Mouse (Mus musculus): Measurements from ENCODE around the gene Dpy19l3. TPM values are rescaled to one million over a fixed set of nuclear protein-coding genes. Genes with fewer than 3 reads are reported as not detected.

The Dpy19l3 gene
- polyA plus RNA-seq, 1 experiment from 2014 or later = 11.2 TPM

DNA sequence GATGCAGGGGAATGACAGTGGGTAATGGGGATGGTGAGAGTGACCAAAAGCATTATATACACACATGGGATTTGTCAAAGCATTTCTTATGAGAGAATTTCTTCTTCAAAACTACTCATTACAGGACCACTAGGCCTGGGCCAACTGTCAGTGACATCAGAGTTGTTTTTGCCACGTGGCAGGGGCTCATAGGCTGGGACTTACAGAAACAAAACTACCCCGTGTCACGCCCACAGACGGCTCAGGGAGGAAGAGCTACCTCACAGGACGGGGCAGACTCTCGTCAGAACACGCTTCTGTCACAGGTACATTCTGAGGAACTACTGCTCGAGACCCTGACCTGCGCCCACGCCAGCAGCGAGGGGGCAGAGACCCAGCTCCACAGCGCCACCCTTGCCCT is 25.9 kb downstream of the Dpy19l3 start:
- Histone ChIP-seq H3K9me3 (no peaks in the 10 kb centered on the region), H3K27ac (replicated peaks) (no peak overlapping the region), H3K27me3 (replicated peaks) (no peaks in the 10 kb centered on the region), H3K4me3 (no peak overlapping the region), H3K36me3 (peaks cover 38% of the 10 kb centered on the region), H3K4me2 (no peak overlapping the region), H3K9ac (no peak overlapping the region), H3K4me1 (peaks cover 4% of the 10 kb centered on the region; the same call in 1 of the 2 replicates)
- WGBS = 90% methylated on average over 12 of the region's 12 CpGs
- ATAC-seq (ENCODE audit: extremely low read depth, insufficient number of reproducible peaks, low FRiP score, low TSS enrichment) = no peak

DNA sequence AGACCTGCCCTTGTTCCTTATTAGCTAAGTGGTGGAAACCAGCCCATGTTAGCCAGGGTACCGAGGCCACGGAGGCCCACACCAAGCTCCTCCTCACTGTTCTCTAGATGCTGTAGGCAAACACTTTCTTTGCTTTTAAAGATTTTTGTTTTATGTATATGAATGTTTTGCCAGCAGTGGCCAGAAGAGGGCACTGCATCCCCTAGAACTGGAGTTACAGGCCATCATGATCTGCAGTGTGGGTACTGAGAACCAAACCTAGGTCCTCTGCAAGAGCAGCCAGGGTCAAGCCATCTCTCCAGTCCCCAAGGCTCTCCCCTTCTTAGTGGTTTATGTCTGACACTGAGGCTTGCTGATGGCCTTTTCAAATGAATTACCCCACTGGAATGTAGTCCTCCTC is 31.2 kb downstream of the Dpy19l3 start:
- H3K4me2 ChIP-seq = no peak overlapping the region
- no peaks in the 10 kb centered on the region for H3K4me1 ChIP-seq
- no peak overlapping the region for H3K4me3 ChIP-seq
- WGBS = 86% methylated on average over 2 of the region's 2 CpGs
- ATAC-seq (ENCODE audit: extremely low read depth, insufficient number of reproducible peaks, low FRiP score, low TSS enrichment) = no peak
- no peak overlapping the region for H3K27ac ChIP-seq (replicated peaks)
- no peaks in the 10 kb centered on the region for H3K27me3 ChIP-seq (replicated peaks)
- H3K9ac ChIP-seq = no peak overlapping the region
- H3K36me3 ChIP-seq = peaks cover 59% of the 10 kb centered on the region
- H3K9me3 ChIP-seq = no peaks in the 10 kb centered on the region

DNA sequence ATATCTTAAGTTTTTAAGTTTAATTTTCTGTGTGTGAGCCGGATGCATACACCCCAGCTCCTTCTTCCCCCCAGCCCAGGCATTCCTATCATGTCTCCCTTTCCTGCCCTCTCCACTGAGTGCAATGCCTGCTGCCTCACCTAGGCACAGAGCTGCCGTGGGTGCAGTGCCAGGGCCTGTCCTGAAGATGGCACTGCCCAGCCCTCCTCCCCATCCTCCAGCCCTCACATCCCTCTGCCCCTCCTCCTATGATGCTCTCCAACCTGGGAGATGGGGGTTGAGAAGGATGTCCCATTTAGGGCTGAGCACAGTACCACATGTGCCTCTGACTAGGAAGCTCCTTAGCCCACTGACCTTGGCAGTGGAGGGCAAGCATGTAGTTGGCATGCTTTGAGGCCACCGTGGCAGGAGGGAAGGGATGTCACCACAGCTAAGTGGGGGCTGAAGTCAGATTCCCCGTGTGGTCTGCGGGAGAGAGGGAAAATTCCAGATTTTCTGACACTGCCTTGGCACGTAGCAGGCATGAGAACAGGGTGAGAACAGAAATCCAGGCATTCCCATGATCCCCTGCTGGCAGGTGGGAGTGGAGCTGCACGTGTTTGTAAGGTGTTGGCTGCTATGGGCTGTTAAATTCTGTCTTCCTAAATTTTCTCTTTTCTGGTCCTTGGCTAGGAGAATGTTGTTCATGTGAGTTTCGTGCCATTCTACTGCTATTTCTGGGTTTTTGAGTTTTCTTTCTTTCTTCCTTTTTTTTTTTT is 35.7 kb downstream of the Dpy19l3 start:
- Histone ChIP-seq H3K27ac (replicated peaks) (no peak overlapping the region), H3K4me3 (no peak overlapping the region), H3K4me2 (no peak overlapping the region), H3K9ac (no peak overlapping the region), H3K9me3 (no peaks in the 10 kb centered on the region), H3K4me1 (no peaks in the 10 kb centered on the region), H3K27me3 (replicated peaks) (no peaks in the 10 kb centered on the region), H3K36me3 (peaks cover 63% of the 10 kb centered on the region)
- WGBS = 80% methylated on average over 8 of the region's 8 CpGs
- no peak for ATAC-seq (ENCODE audit: extremely low read depth, insufficient number of reproducible peaks, low FRiP score, low TSS enrichment)

DNA sequence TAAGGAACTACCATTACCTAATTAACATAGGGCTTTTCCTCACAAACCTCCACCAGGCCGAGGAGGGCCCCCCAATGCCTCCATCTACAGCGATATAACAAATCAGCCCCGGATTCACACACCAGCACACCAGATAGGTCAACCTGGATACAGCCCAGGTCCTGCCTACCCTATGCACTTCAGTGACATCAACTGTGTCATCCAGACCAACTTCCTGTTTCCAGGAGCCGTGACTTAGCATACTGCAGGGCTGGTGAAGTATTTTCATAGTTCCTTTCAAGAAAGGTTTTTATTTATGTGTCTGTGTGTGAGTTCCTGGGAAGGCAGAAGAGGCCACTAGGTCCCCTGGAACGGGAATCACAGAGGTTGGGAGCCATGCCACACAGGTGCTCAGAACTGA is 43.9 kb downstream of the Dpy19l3 start:
- 81% methylated on average over 5 of the region's 5 CpGs for WGBS
- Histone ChIP-seq H3K27ac (replicated peaks) (no peak overlapping the region), H3K4me1 (no peaks in the 10 kb centered on the region), H3K9ac (no peak overlapping the region), H3K27me3 (replicated peaks) (no peaks in the 10 kb centered on the region), H3K4me3 (no peak overlapping the region), H3K36me3 (peaks cover 50% of the 10 kb centered on the region), H3K9me3 (no peaks in the 10 kb centered on the region), H3K4me2 (no peak overlapping the region)
- no peak for ATAC-seq (ENCODE audit: extremely low read depth, insufficient number of reproducible peaks, low FRiP score, low TSS enrichment)

DNA sequence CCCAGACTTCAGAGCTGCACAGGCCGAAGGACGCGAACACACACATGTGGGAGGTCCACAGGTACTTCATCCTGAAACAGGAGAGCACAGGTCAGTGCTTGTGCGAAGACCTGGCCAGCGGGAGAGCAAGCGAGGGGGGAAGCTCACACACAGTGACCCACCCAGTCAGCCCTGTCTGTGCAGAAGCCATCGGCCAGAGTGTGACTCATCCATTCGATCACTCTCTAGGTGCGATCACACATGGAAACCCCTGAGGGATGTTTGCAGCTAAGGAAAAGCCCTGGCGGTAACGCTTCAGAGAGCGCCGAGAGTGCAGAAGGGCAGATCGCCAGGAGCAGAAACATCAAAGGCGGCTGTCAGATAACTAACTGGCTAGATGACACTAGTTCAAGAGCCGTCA is 46.2 kb downstream of the Dpy19l3 start:
- no peak overlapping the region for H3K4me3 ChIP-seq
- no peak overlapping the region for H3K27ac ChIP-seq (replicated peaks)
- no peak overlapping the region for H3K9ac ChIP-seq
- no peak for ATAC-seq (ENCODE audit: extremely low read depth, insufficient number of reproducible peaks, low FRiP score, low TSS enrichment)
- H3K36me3 ChIP-seq = peaks cover 39% of the 10 kb centered on the region
- H3K4me1 ChIP-seq = no peaks in the 10 kb centered on the region
- no peak overlapping the region for H3K4me2 ChIP-seq
- no peaks in the 10 kb centered on the region for H3K27me3 ChIP-seq (replicated peaks)
- 70% methylated on average over 16 of the region's 16 CpGs for WGBS
- H3K9me3 ChIP-seq = no peaks in the 10 kb centered on the region

DNA sequence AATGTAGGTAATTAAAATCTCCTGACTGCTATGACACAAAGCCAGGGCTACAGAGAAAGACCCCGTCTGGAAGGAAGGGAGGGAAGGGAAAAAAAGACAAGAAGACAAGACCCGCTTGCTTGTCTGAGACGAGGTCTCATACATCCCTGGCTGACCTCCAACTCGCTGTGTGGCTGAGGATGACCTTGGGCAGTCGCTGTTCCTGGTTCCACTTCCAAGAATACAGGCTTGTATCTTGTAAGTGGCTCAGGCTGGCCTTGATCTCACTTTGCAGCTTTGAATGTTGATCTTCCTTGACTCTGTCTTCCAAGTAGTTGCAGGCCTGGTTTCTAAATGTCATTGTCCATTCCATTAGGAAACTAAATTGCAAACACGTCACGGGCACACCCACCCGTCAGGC is 55.2 kb downstream of the Dpy19l3 start:
- Histone ChIP-seq H3K4me2 (no peak overlapping the region), H3K9me3 (no peaks in the 10 kb centered on the region), H3K9ac (no peak overlapping the region), H3K4me1 (peaks cover 12% of the 10 kb centered on the region), H3K27ac (replicated peaks) (no peak overlapping the region), H3K4me3 (no peak overlapping the region), H3K27me3 (replicated peaks) (no peaks in the 10 kb centered on the region), H3K36me3 (peaks cover 35% of the 10 kb centered on the region)
- WGBS = 76% methylated on average over 8 of the region's 8 CpGs
- ATAC-seq (ENCODE audit: extremely low read depth, insufficient number of reproducible peaks, low FRiP score, low TSS enrichment) = no peak

DNA sequence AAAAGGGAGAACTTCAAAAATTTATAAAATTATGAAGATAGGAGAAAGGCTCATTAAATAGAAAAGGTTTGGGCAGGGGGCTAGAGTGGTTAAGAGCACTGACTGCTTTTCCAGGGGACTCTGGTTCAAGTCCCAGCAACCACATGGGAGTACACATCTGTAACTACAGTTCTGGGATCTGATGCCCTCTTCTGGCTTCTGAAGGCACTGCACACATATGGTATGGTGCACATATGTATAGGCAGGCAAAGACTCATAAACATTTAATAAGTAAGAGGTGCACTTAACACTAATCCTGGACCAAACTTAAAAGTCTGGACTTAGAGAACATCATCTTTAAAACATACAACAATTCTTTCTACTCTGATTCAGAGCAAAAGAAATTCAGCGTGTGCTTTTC is 56.2 kb downstream of the Dpy19l3 start:
- Histone ChIP-seq H3K27ac (replicated peaks) (no peak overlapping the region), H3K27me3 (replicated peaks) (no peaks in the 10 kb centered on the region), H3K4me3 (no peak overlapping the region), H3K9me3 (no peaks in the 10 kb centered on the region), H3K4me2 (no peak overlapping the region), H3K4me1 (peaks cover 12% of the 10 kb centered on the region), H3K36me3 (peaks cover 27% of the 10 kb centered on the region), H3K9ac (no peak overlapping the region)
- no peak for ATAC-seq (ENCODE audit: extremely low read depth, insufficient number of reproducible peaks, low FRiP score, low TSS enrichment)
- 98% methylated on average over 1 of the region's 1 CpGs for WGBS

DNA sequence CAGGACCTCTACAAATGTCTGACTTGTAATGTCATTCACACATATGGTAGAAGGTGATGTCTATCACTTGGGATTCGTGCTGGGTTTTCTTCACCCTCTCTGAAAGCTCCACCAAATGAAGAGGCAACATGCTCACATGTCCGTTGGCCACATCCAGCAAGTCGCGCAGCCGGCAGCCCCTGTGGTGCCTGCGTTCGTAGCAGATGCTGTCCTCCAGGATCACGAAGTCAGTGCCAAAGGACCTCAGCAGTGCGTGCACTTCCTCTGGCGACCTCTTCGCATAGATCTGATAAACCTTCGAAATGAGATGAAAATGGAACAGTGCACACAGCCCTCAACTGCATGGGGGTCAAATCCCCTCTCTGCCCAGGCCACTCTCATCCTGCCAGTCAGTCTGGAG is 61.6 kb downstream of the Dpy19l3 start:
- WGBS = 83% methylated on average over 12 of the region's 12 CpGs
- ATAC-seq (ENCODE audit: extremely low read depth, insufficient number of reproducible peaks, low FRiP score, low TSS enrichment) = no peak
- no peak overlapping the region for H3K4me2 ChIP-seq

DNA sequence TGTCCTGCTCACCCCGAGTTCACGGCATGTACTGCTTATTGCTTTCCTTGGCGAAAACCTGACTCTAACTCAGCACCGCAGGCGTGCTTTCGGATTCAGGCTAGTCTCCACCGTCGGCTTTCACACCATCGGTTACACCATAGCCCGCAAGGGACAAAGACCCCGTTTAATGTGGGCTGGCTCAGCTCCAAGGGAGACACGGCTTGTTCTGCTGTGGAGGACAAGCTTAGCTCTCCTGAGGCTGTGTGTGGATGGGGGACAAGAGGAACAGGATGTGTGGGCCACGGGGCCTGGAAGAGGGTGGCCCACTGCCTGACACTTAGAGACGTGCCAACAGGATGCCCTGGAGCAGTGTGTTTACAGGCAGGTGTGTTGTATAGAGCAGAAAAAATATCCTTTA is 62.1 kb downstream of the Dpy19l3 start:
- Histone ChIP-seq H3K9ac (no peak overlapping the region), H3K9me3 (no peaks in the 10 kb centered on the region), H3K4me3 (no peak overlapping the region), H3K4me2 (no peak overlapping the region), H3K27ac (replicated peaks) (no peak overlapping the region), H3K27me3 (replicated peaks) (no peaks in the 10 kb centered on the region), H3K4me1 (peaks cover 15% of the 10 kb centered on the region), H3K36me3 (peaks cover 29% of the 10 kb centered on the region)
- no peak for ATAC-seq (ENCODE audit: extremely low read depth, insufficient number of reproducible peaks, low FRiP score, low TSS enrichment)
- WGBS = 71% methylated on average over 14 of the region's 14 CpGs

More for the DNA sequence above, 61.6 kb downstream of the Dpy19l3 start:
- Histone ChIP-seq H3K9me3 (no peaks in the 10 kb centered on the region), H3K9ac (no peak overlapping the region), H3K4me1 (peaks cover 13% of the 10 kb centered on the region), H3K27ac (replicated peaks) (no peak overlapping the region), H3K4me3 (no peak overlapping the region), H3K36me3 (peaks cover 29% of the 10 kb centered on the region), H3K27me3 (replicated peaks) (no peaks in the 10 kb centered on the region)

DNA sequence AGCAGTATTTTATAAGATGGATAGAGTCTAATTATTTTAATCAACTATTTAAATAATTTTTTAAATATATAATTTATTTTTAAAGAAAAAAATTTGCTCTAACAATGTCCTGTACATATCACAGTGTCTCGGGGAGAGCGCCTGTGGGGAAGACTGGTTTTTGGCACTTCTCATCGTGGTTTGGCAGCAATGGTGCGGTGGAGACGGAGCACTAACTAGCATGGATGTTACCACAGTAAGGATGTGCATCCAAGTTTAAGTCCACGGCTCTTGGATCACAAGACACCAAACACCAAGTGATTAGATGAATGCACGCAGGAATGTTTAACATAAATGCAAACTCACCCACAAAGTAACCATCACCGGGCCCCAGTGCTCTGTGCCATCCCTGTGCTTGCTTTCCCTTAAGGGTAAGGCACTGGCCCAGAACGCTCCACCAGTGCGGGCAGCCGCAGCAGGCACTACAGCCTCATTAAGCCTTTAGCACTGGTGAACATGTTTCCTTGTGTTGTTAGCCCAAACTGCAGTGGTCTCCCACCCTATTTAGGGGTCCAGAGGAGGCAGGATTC is 65.4 kb downstream of the Dpy19l3 start:
- no peak overlapping the region for H3K4me3 ChIP-seq
- no peak overlapping the region for H3K27ac ChIP-seq (replicated peaks)
- 89% methylated on average over 11 of the region's 11 CpGs for WGBS
- H3K36me3 ChIP-seq = peaks cover 20% of the 10 kb centered on the region
- no peaks in the 10 kb centered on the region for H3K9me3 ChIP-seq
- no peak overlapping the region for H3K4me2 ChIP-seq
- peaks cover 22% of the 10 kb centered on the region for H3K4me1 ChIP-seq
- no peaks in the 10 kb centered on the region for H3K27me3 ChIP-seq (replicated peaks)
- no peak overlapping the region for H3K9ac ChIP-seq
- ATAC-seq (ENCODE audit: extremely low read depth, insufficient number of reproducible peaks, low FRiP score, low TSS enrichment) = no peak

DNA sequence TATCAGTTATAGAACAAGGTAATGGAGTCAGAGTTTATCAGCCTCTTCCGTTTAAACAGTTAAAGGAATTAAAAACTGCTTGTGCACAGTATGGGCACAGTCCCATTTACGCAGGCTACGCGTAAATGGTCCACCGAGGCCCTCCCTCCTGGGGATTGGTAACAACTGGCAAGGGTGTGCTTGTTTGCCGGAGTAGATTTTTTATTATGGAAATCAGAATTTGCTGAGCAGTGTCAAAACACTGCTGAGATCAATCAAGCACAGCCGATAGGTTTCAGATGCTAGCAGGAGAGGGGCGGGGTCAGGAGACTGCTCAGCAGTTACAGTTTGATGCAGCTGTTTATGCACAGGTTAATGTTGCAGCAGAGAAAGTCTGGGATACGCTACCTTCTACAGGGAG is 66.0 kb downstream of the Dpy19l3 start:
- peaks cover 20% of the 10 kb centered on the region for H3K36me3 ChIP-seq
- H3K27ac ChIP-seq (replicated peaks) = no peak overlapping the region
- H3K4me2 ChIP-seq = no peak overlapping the region
- no peak overlapping the region for H3K4me3 ChIP-seq
- no peak for ATAC-seq (ENCODE audit: extremely low read depth, insufficient number of reproducible peaks, low FRiP score, low TSS enrichment)
- H3K9ac ChIP-seq = 0 out of 2 replicates have a peak overlapping the region, but pooled peaks have one; percentile 38
- H3K4me1 ChIP-seq = peaks cover 22% of the 10 kb centered on the region
- 76% methylated on average over 9 of the region's 9 CpGs for WGBS
- H3K9me3 ChIP-seq = no peaks in the 10 kb centered on the region
- no peaks in the 10 kb centered on the region for H3K27me3 ChIP-seq (replicated peaks)

DNA sequence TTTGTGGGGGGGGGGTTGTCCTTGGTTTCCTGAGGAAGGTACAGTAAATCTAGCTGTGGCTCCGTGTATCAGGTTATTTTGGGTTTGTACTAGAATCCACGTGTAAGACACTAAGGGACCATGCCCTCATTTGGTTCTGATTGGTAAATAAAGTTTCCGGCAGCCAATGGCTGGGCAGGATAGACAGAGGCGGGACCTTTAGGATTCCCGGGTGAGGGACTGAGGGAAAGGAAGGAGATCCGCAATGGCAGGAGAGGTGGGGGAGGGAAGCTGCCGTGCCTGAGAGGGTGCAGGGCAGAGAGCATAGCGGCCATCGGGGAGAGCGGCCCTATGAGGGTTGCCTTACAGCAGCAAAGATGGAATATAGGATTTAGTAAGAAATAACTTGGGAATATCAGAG is 67.0 kb downstream of the Dpy19l3 start:
- Histone ChIP-seq H3K9ac (peak overlapping the region; percentile 52; the same call in 1 of the 2 replicates), H3K4me2 (peak overlapping the region; percentile 63), H3K4me1 (peaks cover 22% of the 10 kb centered on the region), H3K4me3 (peak overlapping the region; percentile 28), H3K36me3 (peaks cover 16% of the 10 kb centered on the region), H3K27me3 (replicated peaks) (no peaks in the 10 kb centered on the region), H3K9me3 (no peaks in the 10 kb centered on the region), H3K27ac (replicated peaks) (no peak overlapping the region)
- no peak for ATAC-seq (ENCODE audit: extremely low read depth, insufficient number of reproducible peaks, low FRiP score, low TSS enrichment)
- 9% methylated on average over 10 of the region's 10 CpGs for WGBS
